Mouse (Mus musculus): Measurements from ENCODE around the gene Dnah17. TPM values are rescaled to one million over a fixed set of nuclear protein-coding genes. Genes with fewer than 3 reads are reported as not detected.

Gene Dnah17
- polyA plus RNA-seq, 1 experiment from 2014 or later, result 0.16 TPM

DNA sequence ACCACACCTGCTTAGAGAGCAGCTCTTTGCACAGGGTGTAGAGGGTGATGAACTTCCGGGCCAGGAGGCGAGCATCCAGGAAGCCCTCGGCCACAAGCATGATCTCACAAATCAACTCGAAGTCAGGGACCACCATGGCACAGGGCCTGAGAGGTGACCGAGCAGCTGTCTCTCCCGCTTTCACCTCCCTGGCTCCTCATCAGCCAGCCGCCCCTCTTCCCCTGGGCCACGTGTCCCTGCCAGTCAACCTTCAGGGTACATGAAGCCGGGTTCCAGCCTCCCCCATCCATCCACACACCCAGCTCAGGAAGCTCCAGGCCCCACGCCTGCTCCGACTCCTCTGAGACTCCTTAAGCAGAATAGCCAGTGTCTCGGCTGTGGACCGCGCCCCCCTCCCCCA is 48.1 kb downstream of the Dnah17 start:
- Histone ChIP-seq H3K4me1 (ENCODE audit: insufficient read depth, low read length) (peaks cover 28% of the 10 kb centered on the region), H3K36me3 (ENCODE audit: insufficient read depth, low read length) (no peaks in the 10 kb centered on the region), H3K4me2 (replicated peaks; ENCODE audit: low read depth, low read length) (no peak overlapping the region), H3K27me3 (ENCODE audit: insufficient read depth, low read length) (no peaks in the 10 kb centered on the region), H3K9ac (replicated peaks; ENCODE audit: low read length) (no peak overlapping the region), H3K27ac (ENCODE audit: low read length) (no peak overlapping the region), H3K9me3 (ENCODE audit: low read length) (no peaks in the 10 kb centered on the region), H3K4me3 (ENCODE audit: low read length) (no peak overlapping the region)
- ATAC-seq (ENCODE audit: low FRiP score, low TSS enrichment), result no peak
- WGBS, result 76% methylated on average over 14 of the region's 14 CpGs

GRCm38 (mm10) chr11:118079750-118080149 is 50.7 kb downstream of the Dnah17 start:
- no peak overlapping the region for H3K4me2 ChIP-seq (replicated peaks; ENCODE audit: low read depth, low read length)
- peaks cover 20% of the 10 kb centered on the region for H3K4me1 ChIP-seq (ENCODE audit: insufficient read depth, low read length)
- H3K27me3 ChIP-seq (ENCODE audit: insufficient read depth, low read length), result no peaks in the 10 kb centered on the region
- H3K9me3 ChIP-seq (ENCODE audit: low read length), result no peaks in the 10 kb centered on the region
- no peak overlapping the region for H3K27ac ChIP-seq (ENCODE audit: low read length)
- no peak overlapping the region for H3K4me3 ChIP-seq (ENCODE audit: low read length)
- 40% methylated on average over 14 of the region's 14 CpGs for WGBS
- no peaks in the 10 kb centered on the region for H3K36me3 ChIP-seq (ENCODE audit: insufficient read depth, low read length)
- no peak for ATAC-seq (ENCODE audit: low FRiP score, low TSS enrichment)
- H3K9ac ChIP-seq (replicated peaks; ENCODE audit: low read length), result no peak overlapping the region

DNA sequence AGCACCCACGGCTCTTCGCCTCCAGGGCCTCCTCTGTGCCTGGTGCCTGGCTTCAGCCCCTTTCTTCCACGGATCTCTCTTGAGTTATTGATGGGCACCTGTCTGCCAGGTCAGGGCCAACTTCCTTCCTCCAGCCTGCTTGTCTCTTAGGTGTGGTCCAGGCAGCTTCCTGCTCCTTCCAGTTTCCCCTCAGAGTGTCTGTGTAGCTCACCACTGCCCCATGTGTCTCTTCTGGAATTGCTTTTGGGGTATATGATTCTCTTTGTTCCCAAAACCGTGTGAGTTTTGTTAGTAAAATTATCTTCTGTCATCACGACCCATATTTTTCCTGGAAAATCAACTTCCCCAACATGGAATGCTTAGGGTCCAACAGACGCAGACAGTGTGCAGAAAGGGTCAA is 53.5 kb downstream of the Dnah17 start:
- H3K4me2 ChIP-seq (replicated peaks; ENCODE audit: low read depth, low read length), result no peak overlapping the region
- no peaks in the 10 kb centered on the region for H3K9me3 ChIP-seq (ENCODE audit: low read length)
- no peak overlapping the region for H3K27ac ChIP-seq (ENCODE audit: low read length)
- no peak overlapping the region for H3K4me3 ChIP-seq (ENCODE audit: low read length)
- H3K36me3 ChIP-seq (ENCODE audit: insufficient read depth, low read length), result no peaks in the 10 kb centered on the region
- no peak for ATAC-seq (ENCODE audit: low FRiP score, low TSS enrichment)
- H3K9ac ChIP-seq (replicated peaks; ENCODE audit: low read length), result no peak overlapping the region
- H3K27me3 ChIP-seq (ENCODE audit: insufficient read depth, low read length), result no peaks in the 10 kb centered on the region
- WGBS, result 66% methylated on average over 6 of the region's 6 CpGs
- H3K4me1 ChIP-seq (ENCODE audit: insufficient read depth, low read length), result peaks cover 17% of the 10 kb centered on the region

DNA sequence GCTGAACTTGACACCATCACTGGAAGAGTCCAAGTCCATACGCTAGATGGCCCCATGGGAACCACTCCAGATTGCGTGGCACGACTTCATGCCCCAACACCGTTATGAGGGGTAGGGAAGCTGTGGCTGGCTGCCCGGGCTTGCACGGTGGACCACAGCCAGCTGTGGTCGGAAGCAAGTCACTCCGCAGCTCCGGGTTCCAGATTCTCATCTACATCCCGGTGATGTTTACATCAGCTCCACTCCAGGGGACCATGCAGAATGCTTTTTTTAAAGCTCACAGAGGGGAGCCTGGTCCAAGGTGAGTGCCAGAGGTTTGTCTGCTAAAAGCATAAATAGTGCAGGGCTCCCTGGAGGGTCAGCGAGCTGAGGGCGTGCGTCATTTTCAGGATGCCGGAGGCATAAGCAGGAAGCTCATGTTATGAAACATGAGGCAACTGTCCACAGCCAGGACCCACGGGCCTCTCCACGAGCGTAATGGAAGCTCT is 55.4 kb downstream of the Dnah17 start:
- Histone ChIP-seq H3K4me3 (ENCODE audit: low read length) (no peak overlapping the region), H3K4me1 (ENCODE audit: insufficient read depth, low read length) (peaks cover 29% of the 10 kb centered on the region), H3K9ac (replicated peaks; ENCODE audit: low read length) (no peak overlapping the region), H3K36me3 (ENCODE audit: insufficient read depth, low read length) (no peaks in the 10 kb centered on the region), H3K27ac (ENCODE audit: low read length) (0 out of 2 replicates have a peak overlapping the region, but pooled peaks have one; percentile 18), H3K27me3 (ENCODE audit: insufficient read depth, low read length) (no peaks in the 10 kb centered on the region), H3K9me3 (ENCODE audit: low read length) (no peaks in the 10 kb centered on the region), H3K4me2 (replicated peaks; ENCODE audit: low read depth, low read length) (no peak overlapping the region)
- 62% methylated on average over 17 of the region's 17 CpGs for WGBS
- ATAC-seq (ENCODE audit: low FRiP score, low TSS enrichment), result no peak

DNA sequence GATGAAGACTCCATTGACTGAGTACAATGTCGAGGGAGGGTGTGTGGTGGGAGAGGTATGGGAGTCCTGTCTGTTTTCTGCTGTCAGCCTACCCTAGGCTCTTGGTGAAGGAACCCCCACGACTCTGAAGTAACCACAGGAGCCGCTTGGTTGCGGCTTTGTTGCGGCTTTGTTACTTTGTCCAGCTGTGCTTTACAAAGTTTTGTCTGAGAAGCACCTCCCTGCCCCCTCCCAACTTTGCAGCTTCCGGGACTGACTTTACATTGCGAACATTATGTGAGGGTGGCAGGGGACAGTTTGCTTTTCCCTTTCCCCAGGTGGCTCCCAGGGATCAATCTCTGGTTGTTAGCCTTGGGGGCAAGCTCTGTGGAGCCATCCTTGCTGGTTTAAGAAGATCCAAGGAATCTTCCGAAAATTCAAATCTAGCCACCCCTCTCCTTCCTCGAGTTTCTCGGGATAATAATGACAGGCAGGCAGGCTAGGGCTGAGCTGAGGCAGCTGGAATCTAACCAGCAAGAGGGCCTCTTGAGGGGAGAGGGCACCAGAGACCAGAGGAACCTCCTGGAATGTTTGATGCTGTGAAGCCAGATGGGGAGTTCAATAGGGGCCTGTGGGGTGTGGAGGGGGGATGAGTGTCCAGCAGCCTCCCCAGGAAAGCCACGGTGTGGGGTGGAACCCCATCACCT is 59.1 kb downstream of the Dnah17 start:
- Histone ChIP-seq H3K27ac (ENCODE audit: low read length) (peak overlapping the region; percentile 59), H3K4me1 (ENCODE audit: insufficient read depth, low read length) (peaks cover 33% of the 10 kb centered on the region), H3K4me3 (ENCODE audit: low read length) (no peak overlapping the region), H3K36me3 (ENCODE audit: insufficient read depth, low read length) (no peaks in the 10 kb centered on the region), H3K9me3 (ENCODE audit: low read length) (no peaks in the 10 kb centered on the region), H3K4me2 (replicated peaks; ENCODE audit: low read depth, low read length) (no peak overlapping the region), H3K27me3 (ENCODE audit: insufficient read depth, low read length) (no peaks in the 10 kb centered on the region), H3K9ac (replicated peaks; ENCODE audit: low read length) (0 out of 2 replicates have a peak overlapping the region, but pooled peaks have one; percentile 22)
- peak; percentile 33; the same call in 1 of the 2 replicates for ATAC-seq (ENCODE audit: low FRiP score, low TSS enrichment)
- 29% methylated on average over 11 of the region's 11 CpGs for WGBS

GRCm38 (mm10) chr11:118068812-118069332 is 61.6 kb downstream of the Dnah17 start:
- Histone ChIP-seq H3K36me3 (ENCODE audit: insufficient read depth, low read length) (no peaks in the 10 kb centered on the region), H3K4me1 (ENCODE audit: insufficient read depth, low read length) (peaks cover 34% of the 10 kb centered on the region), H3K4me2 (replicated peaks; ENCODE audit: low read depth, low read length) (peak overlapping the region; percentile 24), H3K27me3 (ENCODE audit: insufficient read depth, low read length) (no peaks in the 10 kb centered on the region), H3K9ac (replicated peaks; ENCODE audit: low read length) (peak overlapping the region; percentile 40; the same call in 1 of the 2 replicates), H3K4me3 (ENCODE audit: low read length) (no peak overlapping the region), H3K27ac (ENCODE audit: low read length) (0 out of 2 replicates have a peak overlapping the region, but pooled peaks have one; percentile 16), H3K9me3 (ENCODE audit: low read length) (no peaks in the 10 kb centered on the region)
- WGBS, result 23% methylated on average over 16 of the region's 16 CpGs
- ATAC-seq (ENCODE audit: low FRiP score, low TSS enrichment), result peak; percentile 20; the same call in 1 of the 2 replicates

GRCm38 (mm10) chr11:118067588-118067987 is 62.8 kb downstream of the Dnah17 start:
- Histone ChIP-seq H3K27ac (ENCODE audit: low read length) (no peak overlapping the region), H3K4me3 (ENCODE audit: low read length) (no peak overlapping the region), H3K27me3 (ENCODE audit: insufficient read depth, low read length) (no peaks in the 10 kb centered on the region), H3K9ac (replicated peaks; ENCODE audit: low read length) (no peak overlapping the region), H3K9me3 (ENCODE audit: low read length) (no peaks in the 10 kb centered on the region), H3K4me1 (ENCODE audit: insufficient read depth, low read length) (peaks cover 40% of the 10 kb centered on the region), H3K4me2 (replicated peaks; ENCODE audit: low read depth, low read length) (no peak overlapping the region), H3K36me3 (ENCODE audit: insufficient read depth, low read length) (no peaks in the 10 kb centered on the region)
- 67% methylated on average over 8 of the region's 8 CpGs for WGBS
- ATAC-seq (ENCODE audit: low FRiP score, low TSS enrichment), result no peak

DNA sequence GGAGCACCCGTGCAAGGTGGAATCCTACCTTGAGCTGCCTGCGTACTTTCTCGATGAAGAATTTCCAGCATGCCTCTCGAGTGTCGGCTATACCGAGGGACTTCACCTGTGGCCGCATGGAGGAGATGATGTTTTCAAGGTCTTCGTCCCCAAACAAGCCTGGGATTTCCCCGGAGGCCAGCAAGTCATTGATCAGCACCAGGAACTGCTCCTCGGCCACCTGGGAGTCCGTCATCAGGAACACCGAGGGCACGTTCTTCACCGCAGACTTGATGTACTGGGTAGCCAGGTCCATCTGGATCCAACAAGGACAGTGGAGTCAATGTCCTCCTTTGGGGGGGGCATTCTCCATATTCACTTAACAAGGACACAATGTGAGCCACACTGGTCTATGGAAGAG is 70.4 kb downstream of the Dnah17 start:
- Histone ChIP-seq H3K4me3 (ENCODE audit: low read length) (no peak overlapping the region), H3K9me3 (ENCODE audit: low read length) (no peaks in the 10 kb centered on the region), H3K9ac (replicated peaks; ENCODE audit: low read length) (no peak overlapping the region), H3K27me3 (ENCODE audit: insufficient read depth, low read length) (no peaks in the 10 kb centered on the region), H3K36me3 (ENCODE audit: insufficient read depth, low read length) (no peaks in the 10 kb centered on the region), H3K4me1 (ENCODE audit: insufficient read depth, low read length) (peaks cover 19% of the 10 kb centered on the region), H3K27ac (ENCODE audit: low read length) (no peak overlapping the region), H3K4me2 (replicated peaks; ENCODE audit: low read depth, low read length) (no peak overlapping the region)
- 81% methylated on average over 14 of the region's 14 CpGs for WGBS
- no peak for ATAC-seq (ENCODE audit: low FRiP score, low TSS enrichment)

- H3K4me1 ChIP-seq (ENCODE audit: insufficient read depth, low read length), result peaks cover 14% of the 10 kb centered on the region
- WGBS, result 65% methylated on average over 10 of the region's 10 CpGs
- H3K36me3 ChIP-seq (ENCODE audit: insufficient read depth, low read length), result no peaks in the 10 kb centered on the region
- no peaks in the 10 kb centered on the region for H3K9me3 ChIP-seq (ENCODE audit: low read length)
- H3K4me3 ChIP-seq (ENCODE audit: low read length), result no peak overlapping the region
- H3K27ac ChIP-seq (ENCODE audit: low read length), result no peak overlapping the region
- H3K4me2 ChIP-seq (replicated peaks; ENCODE audit: low read depth, low read length), result no peak overlapping the region
- ATAC-seq (ENCODE audit: low FRiP score, low TSS enrichment), result no peak; the same call in 1 of the 2 replicates
- H3K9ac ChIP-seq (replicated peaks; ENCODE audit: low read length), result no peak overlapping the region
- no peaks in the 10 kb centered on the region for H3K27me3 ChIP-seq (ENCODE audit: insufficient read depth, low read length)
These were observed 71.6 kb downstream of the Dnah17 start for GRCm38 (mm10) chr11:118058872-118059271.

DNA sequence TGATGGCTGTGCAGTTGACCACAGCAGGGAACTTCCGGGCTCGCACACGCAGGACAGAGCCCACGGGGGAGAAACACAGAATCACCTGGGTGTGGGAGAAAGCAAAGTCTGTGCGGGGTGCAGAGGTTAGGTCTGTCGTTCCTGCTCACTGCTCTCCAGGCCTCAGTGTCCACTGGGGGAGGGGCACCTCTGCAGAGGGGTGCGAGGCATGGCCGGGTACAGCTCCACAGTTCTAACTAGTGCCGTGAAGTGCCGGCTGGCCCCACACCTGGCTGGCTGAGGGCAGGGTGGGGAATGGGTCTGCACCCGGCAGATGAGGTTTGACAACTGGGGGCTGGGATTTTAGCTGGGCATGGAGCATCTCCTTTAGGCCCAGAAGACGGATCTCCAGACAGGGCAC is 72.1 kb downstream of the Dnah17 start:
- Histone ChIP-seq H3K4me3 (ENCODE audit: low read length) (no peak overlapping the region), H3K9me3 (ENCODE audit: low read length) (no peaks in the 10 kb centered on the region), H3K9ac (replicated peaks; ENCODE audit: low read length) (no peak overlapping the region), H3K4me2 (replicated peaks; ENCODE audit: low read depth, low read length) (no peak overlapping the region), H3K27me3 (ENCODE audit: insufficient read depth, low read length) (no peaks in the 10 kb centered on the region), H3K4me1 (ENCODE audit: insufficient read depth, low read length) (peaks cover 11% of the 10 kb centered on the region), H3K27ac (ENCODE audit: low read length) (no peak overlapping the region), H3K36me3 (ENCODE audit: insufficient read depth, low read length) (no peaks in the 10 kb centered on the region)
- WGBS, result 37% methylated on average over 12 of the region's 12 CpGs
- peak; percentile 67; the same call in 1 of the 2 replicates for ATAC-seq (ENCODE audit: low FRiP score, low TSS enrichment)

All from kidney, embryonic 16.5 days (tissue).